Mouse (Mus musculus): ENCODE data around the gene Lrrc31. TPM values are rescaled to one million over a fixed set of nuclear protein-coding genes. Genes with fewer than 3 reads are reported as not detected.

Gene Lrrc31
- polyA plus RNA-seq (2012; rRNA removed; ENCODE audit: low replicate concordance): not detected in 2 replicates

DNA sequence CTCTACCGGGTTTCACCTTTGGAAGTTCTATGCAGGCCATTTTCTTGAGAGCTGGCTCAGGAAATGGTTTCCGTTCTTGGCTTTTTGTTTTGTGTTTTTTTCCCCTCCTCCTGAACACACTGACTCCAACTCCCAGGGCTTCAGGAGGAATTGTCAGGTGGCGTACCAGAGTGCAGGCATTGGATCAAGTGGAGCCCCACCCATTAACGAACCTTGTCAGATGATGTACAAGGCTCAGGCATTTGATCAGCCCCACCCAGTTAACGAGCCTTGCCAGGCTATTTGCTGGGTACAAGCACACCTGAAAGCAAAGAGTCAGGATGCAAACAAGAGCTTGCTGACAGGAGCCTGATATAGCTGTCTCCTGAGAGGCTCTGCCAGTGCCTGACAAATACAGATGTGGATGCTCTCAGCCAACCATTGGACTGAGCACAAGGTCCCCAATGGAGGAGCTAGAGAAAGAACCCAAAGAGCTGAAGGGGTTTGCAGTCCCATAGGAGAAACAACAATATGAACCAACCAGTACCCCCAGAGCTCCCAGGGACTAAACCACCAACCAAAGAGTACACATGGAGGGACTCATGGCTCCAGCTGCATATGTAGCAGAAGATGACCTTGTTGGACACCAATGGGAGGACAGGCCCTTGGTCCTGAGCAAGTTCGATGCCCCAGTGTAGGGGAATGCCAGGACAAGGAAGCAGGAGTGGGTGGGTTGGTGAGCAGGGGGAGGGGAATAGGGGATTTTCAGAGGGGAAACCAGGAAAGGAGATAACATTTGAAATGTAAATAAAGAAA, at the start of gene Lrrc31:
Gene Lrrc31, minus strand, starts transcription at position 133 of the 795 bp plus-strand sequence.

DNA sequence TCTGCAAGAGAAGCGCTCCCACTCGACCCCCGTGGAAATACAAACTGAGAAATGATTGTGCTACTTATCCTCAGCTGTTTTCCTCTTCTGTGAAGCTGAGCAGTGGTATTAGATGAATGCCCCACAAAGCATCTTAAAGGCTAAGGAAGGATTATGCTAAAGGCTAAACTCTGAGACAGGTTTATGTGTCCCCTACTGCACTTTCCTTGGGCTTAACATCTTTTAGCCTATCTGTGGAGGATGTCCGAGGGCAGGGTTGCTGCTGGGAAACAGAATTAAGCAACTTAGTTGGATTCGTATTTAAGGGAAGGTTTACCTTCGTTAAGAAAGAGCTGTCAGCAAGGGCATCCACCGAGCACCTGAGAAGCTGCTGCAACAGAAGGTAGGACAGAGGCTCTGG, 46.4 kb upstream of the Lrrc31 start, which contains the start of gene Samd7:
Gene Samd7, plus strand, starts transcription at position 288 of the 400 bp plus-strand sequence.

DNA sequence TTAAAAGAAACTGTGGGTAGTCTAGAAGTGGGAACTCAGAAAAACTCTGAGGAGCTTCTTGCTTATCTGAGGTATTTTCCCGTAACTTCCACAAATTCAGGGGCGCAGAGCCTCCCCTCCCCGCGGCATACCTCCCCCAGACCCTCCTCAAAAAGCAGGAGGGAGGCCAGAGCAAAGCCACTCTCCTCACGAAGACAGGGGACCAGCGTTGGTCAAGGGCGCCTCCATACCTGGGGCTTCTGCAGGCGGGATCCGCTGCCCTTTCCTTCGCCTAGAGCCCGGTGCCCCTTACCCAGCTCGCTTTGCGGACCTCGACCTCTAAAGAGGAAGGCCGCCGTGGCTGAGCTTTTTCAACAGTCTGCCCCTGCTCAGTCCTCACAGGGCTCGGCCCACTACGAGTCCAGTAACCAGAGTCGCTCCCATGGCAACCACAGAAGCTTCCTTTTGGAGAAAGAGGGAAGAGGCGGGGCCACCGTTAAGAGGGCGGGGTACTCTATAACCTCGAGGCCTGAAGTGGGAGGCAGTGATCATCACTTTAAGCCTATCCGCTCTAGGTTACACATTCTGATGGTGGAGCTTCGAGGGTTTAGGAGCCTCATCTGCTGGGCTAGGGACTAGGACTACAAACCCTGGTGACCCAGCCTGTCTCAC, 52.1 kb downstream of the Lrrc31 start, which contains the start of gene Lrrc34:
Gene Lrrc34, minus strand, starts transcription at position 430 of the 651 bp plus-strand sequence.

DNA sequence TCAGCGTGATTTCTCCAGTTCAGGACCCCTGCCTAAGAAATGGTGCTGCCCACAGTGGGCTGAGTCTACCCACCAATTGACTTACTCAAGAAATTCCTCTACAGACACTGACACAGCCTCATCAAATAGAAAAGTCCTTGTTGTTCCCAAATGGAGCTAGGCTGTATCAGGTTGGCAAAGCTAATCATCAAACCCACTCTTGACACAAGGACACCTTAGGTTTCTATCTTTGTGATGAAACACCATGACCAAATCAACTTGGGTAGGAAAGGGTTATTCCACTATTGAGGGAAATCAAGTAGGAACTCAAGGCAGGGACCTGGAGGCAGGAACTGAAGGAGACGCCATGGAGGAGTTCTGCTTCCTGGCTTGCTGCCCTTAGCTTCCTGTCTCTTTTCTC, 55.4 kb downstream of the Lrrc31 start, which contains the start of gene Lrriq4:
Gene Lrriq4, plus strand, starts transcription at position 301 of the 400 bp plus-strand sequence.

Other genes with a start within 250 kb of the Lrrc31 start
- gene Mecom, start 151.8 kb downstream of the Lrrc31 start, polyA plus RNA-seq (2012; rRNA removed; ENCODE audit: low replicate concordance): 1.9 and 4.1 TPM in 2 replicates
- not detected in 2 replicates for gene Actrt3, start 99.9 kb downstream of the Lrrc31 start, polyA plus RNA-seq (2012; rRNA removed; ENCODE audit: low replicate concordance)
- gene Mynn, start 97.8 kb downstream of the Lrrc31 start, polyA plus RNA-seq (2012; rRNA removed; ENCODE audit: low replicate concordance): 3.8 and 12.1 TPM in 2 replicates
- not detected in 2 replicates for gene Lrriq4, start 55.3 kb downstream of the Lrrc31 start, polyA plus RNA-seq (2012; rRNA removed; ENCODE audit: low replicate concordance)
- not detected in 2 replicates for gene Lrrc34, start 52.0 kb downstream of the Lrrc31 start, polyA plus RNA-seq (2012; rRNA removed; ENCODE audit: low replicate concordance)
- not detected in 2 replicates for gene Samd7, start 46.5 kb upstream of the Lrrc31 start, polyA plus RNA-seq (2012; rRNA removed; ENCODE audit: low replicate concordance)
- 7.4 and 16.9 TPM in 2 replicates for gene Sec62, start 93.0 kb upstream of the Lrrc31 start, polyA plus RNA-seq (2012; rRNA removed; ENCODE audit: low replicate concordance)
- gene Gpr160, start 156.1 kb upstream of the Lrrc31 start, polyA plus RNA-seq (2012; rRNA removed; ENCODE audit: low replicate concordance): 11.1 and 22.3 TPM in 2 replicates